Mouse (Mus musculus) MEL (cell line): ENCODE data around the gene Sarm1.
A peak's percentile ranks its signal among the peaks of the same experiment; 100 is the strongest.

Experiments
- CTCF ChIP-seq, 3 experiments: IDR thresholded peaks in 2 of 3; conservative IDR thresholded peaks in 1 of 3; 2 replicates each; pipeline ENCODE4 v1.5.1; 2011 to 2012; ENCODE audit warnings: low read length in 3 of 3, low read depth in 2 of 3, mild to moderate bottlenecking in 2 of 3, improper control_type of control experiment in 1 of 3, inconsistent platforms in 1 of 3, mixed read lengths in 1 of 3, moderate library complexity in 1 of 3; ENCODE audit not compliant: control insufficient read depth in 1 of 3, insufficient read depth in 1 of 3, poor library complexity in 1 of 3, severe bottlenecking in 1 of 3
- ELF1 ChIP-seq: IDR thresholded peaks from 2 replicates; pipeline ENCODE4 v1.6.1; 2014; ENCODE audit warnings: low read depth, mild to moderate bottlenecking, inconsistent platforms, low read length, improper control_type of control experiment, moderate library complexity
- EP300 ChIP-seq, 2 experiments: IDR thresholded peaks; 2 replicates each; pipeline ENCODE4 v1.6.1; 2011; ENCODE audit warnings: improper control_type of control experiment in 2 of 2, low read length in 2 of 2, low read depth in 1 of 2, mild to moderate bottlenecking in 1 of 2
- GATA1 ChIP-seq: IDR thresholded peaks from 2 replicates; pipeline ENCODE4 v1.6.1; 2011; ENCODE audit warnings: low read depth, low read length, improper control_type of control experiment
- MXI1 ChIP-seq: IDR thresholded peaks from 2 replicates; pipeline ENCODE4 v1.6.1; 2011; ENCODE audit warnings: mild to moderate bottlenecking, low read depth, low read length, improper control_type of control experiment
- MYC ChIP-seq: IDR thresholded peaks from 2 replicates; pipeline ENCODE4 v1.6.1; 2011; ENCODE audit warnings: low read depth, mild to moderate bottlenecking, low read length, improper control_type of control experiment, moderate library complexity
- NELFE ChIP-seq: IDR thresholded peaks from 2 replicates; pipeline ENCODE4 v1.6.1; 2011; ENCODE audit warnings: low read depth, low read length, improper control_type of control experiment
- POLR2A ChIP-seq, 2 experiments: IDR thresholded peaks; 2 replicates each; pipeline ENCODE4 v1.6.1; 2011 to 2012; ENCODE audit warnings: low read length in 2 of 2, mild to moderate bottlenecking in 2 of 2, control low read depth in 1 of 2, improper control_type of control experiment in 1 of 2, low read depth in 1 of 2, moderate library complexity in 1 of 2; ENCODE audit not compliant: control insufficient read depth in 1 of 2, insufficient read depth in 1 of 2, poor library complexity in 1 of 2
- TAL1 ChIP-seq: IDR thresholded peaks from 2 replicates; pipeline ENCODE4 v1.6.1; 2012; ENCODE audit warnings: mild to moderate bottlenecking, inconsistent platforms, low read length, moderate library complexity, mixed read lengths
- TCF12 ChIP-seq: IDR thresholded peaks from 2 replicates; pipeline ENCODE4 v1.6.1; 2014; ENCODE audit warnings: low read depth, mild to moderate bottlenecking, inconsistent platforms, low read length, improper control_type of control experiment, moderate library complexity

GRCm38 (mm10) chr11:78430195-78430878, 67.2 kb downstream of the Sarm1 start:
- TF ChIP-seq POLR2A (IDR thresholded peaks at IDR 0.05; ENCODE audit: control insufficient read depth in 1 of 2, insufficient read depth in 1 of 2, low read depth in 1 of 2, low read length in 2 of 2, poor library complexity in 1 of 2): no peak
- TF ChIP-seq TAL1: no peak
- no peak for TF ChIP-seq TCF12
- peak; percentile 78; the same call in 1 of the 2 replicates for TF ChIP-seq ELF1
- no peak for TF ChIP-seq CTCF (IDR thresholded peaks at IDR 0.05 in 2 of 3, conservative IDR thresholded peaks at IDR 0.05 in 1 of 3; ENCODE audit: control insufficient read depth in 1 of 3, insufficient read depth in 1 of 3, low read depth in 2 of 3, low read length in 3 of 3, poor library complexity in 1 of 3, severe bottlenecking in 1 of 3)
- no peak for TF ChIP-seq NELFE
- TF ChIP-seq MXI1: peak; percentile 66
- TF ChIP-seq EP300 (IDR thresholded peaks at IDR 0.05; ENCODE audit: low read depth in 1 of 2, low read length in 2 of 2): no peak
- TF ChIP-seq MYC: no peak
- TF ChIP-seq GATA1: peak; percentile 78
